Mouse (Mus musculus): ENCODE results near the gene Col8a2. TPM values are rescaled to one million over a fixed set of nuclear protein-coding genes. Genes with fewer than 3 reads are reported as not detected.

Gene Col8a2
- polyA plus RNA-seq, 1 experiment from 2014 or later = 18.5 TPM

DNA sequence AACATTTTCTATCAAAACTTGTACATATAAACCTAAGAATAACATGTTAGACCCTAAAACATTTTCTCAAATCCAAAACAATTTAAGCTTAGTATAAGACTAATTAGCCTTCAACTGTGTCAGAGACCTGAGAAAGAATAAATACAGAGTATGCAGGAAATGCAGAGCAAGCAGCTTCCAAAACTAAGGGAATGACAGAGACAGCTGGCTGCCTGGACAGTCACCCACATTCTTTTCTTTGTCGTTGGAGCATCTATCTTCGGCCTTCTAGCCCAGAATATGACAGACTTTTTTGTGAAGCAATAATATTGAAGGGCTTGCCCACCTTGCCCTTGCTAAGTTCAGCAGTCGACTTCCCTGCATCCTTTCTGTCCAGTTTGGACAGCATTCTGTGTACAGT, 17.3 kb upstream of the Col8a2 start:
- H3K4me1 ChIP-seq (replicated peaks) = no peaks in the 10 kb centered on the region
- H3K36me3 ChIP-seq = peaks cover 23% of the 10 kb centered on the region
- WGBS = 79% methylated on average over 3 of the region's 3 CpGs
- no peaks in the 10 kb centered on the region for H3K27me3 ChIP-seq (ENCODE audit: insufficient read depth, poor library complexity, severe bottlenecking)
- H3K4me3 ChIP-seq = no peak overlapping the region
- no peak overlapping the region for H3K27ac ChIP-seq
- no peaks in the 10 kb centered on the region for H3K9me3 ChIP-seq
- DNase-seq (ENCODE audit: low spot score) = no peak

DNA sequence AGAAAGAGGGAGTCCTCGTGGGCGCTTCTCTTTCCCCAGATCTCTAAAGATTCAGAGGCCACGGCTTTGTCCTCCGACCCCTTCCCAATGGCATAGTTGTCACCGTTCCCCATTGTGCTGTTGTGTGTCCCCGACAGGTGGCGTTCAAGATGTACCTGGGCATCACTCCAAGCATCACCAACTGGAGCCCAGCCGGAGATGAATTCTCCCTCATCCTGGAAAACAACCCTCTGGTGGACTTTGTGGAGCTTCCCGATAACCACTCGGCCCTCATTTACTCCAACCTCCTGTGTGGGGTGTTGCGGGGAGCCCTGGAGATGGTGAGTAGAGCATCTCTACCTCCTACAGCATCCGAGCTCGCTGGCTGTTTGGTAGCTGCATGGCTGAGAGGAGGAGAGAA, 12.8 kb upstream of the Col8a2 start:
- Histone ChIP-seq H3K4me1 (replicated peaks) (peaks cover 13% of the 10 kb centered on the region), H3K36me3 (peaks cover 37% of the 10 kb centered on the region), H3K4me3 (no peak overlapping the region), H3K9me3 (no peaks in the 10 kb centered on the region), H3K27me3 (ENCODE audit: insufficient read depth, poor library complexity, severe bottlenecking) (peaks cover 2% of the 10 kb centered on the region; the same call in 1 of the 2 replicates), H3K27ac (no peak overlapping the region)
- WGBS = 78% methylated on average over 13 of the region's 13 CpGs
- no peak for DNase-seq (ENCODE audit: low spot score)

DNA sequence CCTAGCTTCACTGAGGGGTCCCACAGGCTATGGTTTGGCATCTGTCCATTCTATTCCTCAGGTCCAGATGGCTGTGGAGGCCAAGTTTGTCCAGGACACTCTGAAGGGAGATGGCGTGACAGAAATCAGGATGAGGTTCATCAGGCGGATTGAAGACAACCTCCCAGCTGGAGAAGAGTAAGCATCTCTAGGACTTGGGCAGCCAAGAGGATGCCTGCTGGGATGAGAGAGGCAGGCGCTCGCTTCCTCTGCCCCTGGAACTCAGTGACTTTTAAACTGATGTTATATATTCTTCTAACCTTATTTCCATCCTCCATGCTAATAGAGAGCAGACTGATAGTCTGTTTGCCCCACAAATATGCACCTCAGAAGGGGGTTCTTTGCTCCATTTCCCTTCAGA, 11.5 kb upstream of the Col8a2 start:
- H3K4me3 ChIP-seq = no peak overlapping the region
- DNase-seq (ENCODE audit: low spot score) = no peak
- H3K9me3 ChIP-seq = no peaks in the 10 kb centered on the region
- peaks cover 6% of the 10 kb centered on the region; the same call in 1 of the 2 replicates for H3K27me3 ChIP-seq (ENCODE audit: insufficient read depth, poor library complexity, severe bottlenecking)
- no peak overlapping the region for H3K27ac ChIP-seq
- H3K36me3 ChIP-seq = peaks cover 37% of the 10 kb centered on the region
- WGBS = 95% methylated on average over 4 of the region's 4 CpGs
- H3K4me1 ChIP-seq (replicated peaks) = peaks cover 20% of the 10 kb centered on the region

DNA sequence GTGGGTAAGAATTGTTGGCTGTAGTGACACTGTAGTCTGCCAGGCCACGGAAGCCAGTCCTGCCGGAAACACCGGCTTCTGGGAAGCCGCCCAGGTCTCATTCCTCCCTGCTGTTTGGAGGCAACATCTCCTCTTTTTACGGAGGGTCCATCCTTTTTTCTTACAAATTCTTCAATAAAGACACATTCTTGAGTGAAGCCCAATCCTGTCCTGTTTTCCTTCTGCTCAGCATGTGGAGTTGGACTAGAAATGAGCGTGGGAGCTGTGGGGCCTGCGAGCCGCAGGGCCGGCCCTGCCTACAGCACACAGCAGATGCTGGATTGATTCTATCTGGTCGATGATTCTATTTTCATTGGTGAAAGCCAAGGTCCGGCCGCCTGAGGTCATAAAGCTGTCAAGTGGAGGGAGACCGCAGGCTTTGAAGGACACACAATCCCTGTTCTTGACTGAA, 10.9 kb upstream of the Col8a2 start:
- no peak overlapping the region for H3K4me3 ChIP-seq
- H3K4me1 ChIP-seq (replicated peaks) = peaks cover 26% of the 10 kb centered on the region
- H3K27ac ChIP-seq = no peak overlapping the region
- H3K9me3 ChIP-seq = no peaks in the 10 kb centered on the region
- WGBS = 92% methylated on average over 13 of the region's 13 CpGs
- no peak for DNase-seq (ENCODE audit: low spot score)
- H3K27me3 ChIP-seq (ENCODE audit: insufficient read depth, poor library complexity, severe bottlenecking) = peaks cover 6% of the 10 kb centered on the region; the same call in 1 of the 2 replicates
- H3K36me3 ChIP-seq = peaks cover 37% of the 10 kb centered on the region

DNA sequence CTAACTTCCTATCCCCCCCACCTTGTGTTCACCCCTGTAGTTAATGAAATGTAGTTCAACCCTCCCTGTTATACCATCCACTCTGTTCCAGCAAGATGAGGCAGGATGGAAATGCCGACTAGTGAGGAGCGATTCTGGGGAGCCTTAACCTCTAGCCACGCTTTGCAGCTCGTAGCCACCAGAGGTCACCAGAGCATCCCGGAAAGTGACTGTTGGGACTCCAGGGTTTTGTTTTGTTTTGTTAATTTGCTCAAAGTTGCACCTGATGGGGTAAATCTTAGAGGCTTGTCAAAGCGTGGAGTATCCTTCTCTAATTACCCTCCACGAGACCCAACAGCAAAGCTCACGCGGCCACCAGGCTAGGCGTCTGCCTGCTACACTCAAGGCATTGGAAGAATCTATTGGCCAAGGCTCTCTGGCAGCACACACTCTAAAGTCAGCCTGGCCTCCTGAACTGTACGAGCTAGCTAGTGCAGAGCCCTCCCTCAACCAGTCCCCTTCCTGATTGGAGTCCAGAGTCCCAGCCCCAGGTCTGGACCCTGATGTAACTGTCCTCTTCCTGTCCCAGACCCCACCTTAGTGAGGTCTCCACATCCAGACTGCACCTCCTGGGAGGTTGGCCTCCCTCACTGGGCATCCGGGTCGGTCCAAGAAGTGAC, 8.6 kb upstream of the Col8a2 start:
- Histone ChIP-seq H3K4me1 (replicated peaks) (peaks cover 40% of the 10 kb centered on the region), H3K27me3 (ENCODE audit: insufficient read depth, poor library complexity, severe bottlenecking) (peaks cover 9% of the 10 kb centered on the region; the same call in 1 of the 2 replicates), H3K9me3 (no peaks in the 10 kb centered on the region), H3K27ac (0 out of 2 replicates have a peak overlapping the region, but pooled peaks have one; percentile 60), H3K36me3 (peaks cover 27% of the 10 kb centered on the region), H3K4me3 (peak overlapping the region; percentile 22; the same call in 1 of the 2 replicates)
- peak; percentile 72 for DNase-seq (ENCODE audit: low spot score)
- 7% methylated on average over 13 of the region's 13 CpGs for WGBS

DNA sequence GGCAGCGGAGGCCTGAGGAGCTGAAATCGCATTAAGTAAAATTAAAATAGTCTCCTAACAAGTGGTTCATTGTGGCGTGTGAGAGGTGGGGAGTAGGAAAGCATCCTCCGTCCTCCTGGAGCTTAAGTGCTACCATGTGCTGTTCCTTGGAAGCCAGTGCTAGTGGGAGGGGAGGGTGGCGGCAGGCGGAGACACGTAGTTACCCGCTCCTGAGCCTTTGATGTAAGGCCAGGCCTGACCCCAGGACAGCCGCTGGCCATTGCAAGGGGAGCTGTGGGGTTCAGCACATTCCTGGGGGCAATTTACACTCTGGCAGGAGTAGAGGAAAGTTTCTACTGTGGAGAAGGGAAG, 8.1 kb upstream of the Col8a2 start:
- Histone ChIP-seq H3K4me1 (replicated peaks) (peaks cover 40% of the 10 kb centered on the region), H3K9me3 (no peaks in the 10 kb centered on the region), H3K27ac (peak overlapping the region; percentile 51), H3K4me3 (no peak overlapping the region; the same call in 1 of the 2 replicates), H3K36me3 (peaks cover 22% of the 10 kb centered on the region), H3K27me3 (ENCODE audit: insufficient read depth, poor library complexity, severe bottlenecking) (peaks cover 12% of the 10 kb centered on the region)
- WGBS = 31% methylated on average over 9 of the region's 9 CpGs
- peak; percentile 52 for DNase-seq (ENCODE audit: low spot score)

DNA sequence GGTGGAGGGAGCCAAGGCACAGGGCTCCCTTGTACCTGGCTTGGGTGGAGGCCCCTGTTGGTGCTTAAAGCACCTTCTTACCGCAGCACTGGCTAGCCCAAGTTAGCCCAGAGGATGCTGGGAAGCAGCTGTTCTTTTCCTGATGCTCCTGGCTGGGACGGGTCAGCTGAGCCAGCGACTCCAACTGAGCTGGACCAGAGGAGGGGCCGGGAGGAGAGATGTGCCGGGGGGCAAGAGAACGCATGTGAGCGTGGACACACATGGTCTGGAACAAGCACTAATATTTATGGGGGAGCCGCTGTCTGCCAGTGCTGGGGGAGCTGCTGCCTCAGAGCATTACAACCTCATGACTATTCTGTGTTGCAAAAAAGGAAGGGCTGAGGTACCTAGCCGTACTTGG, 7.6 kb upstream of the Col8a2 start:
- peaks cover 40% of the 10 kb centered on the region for H3K4me1 ChIP-seq (replicated peaks)
- H3K36me3 ChIP-seq = peaks cover 17% of the 10 kb centered on the region
- H3K9me3 ChIP-seq = no peaks in the 10 kb centered on the region
- no peak for DNase-seq (ENCODE audit: low spot score)
- H3K4me3 ChIP-seq = no peak overlapping the region
- peaks cover 17% of the 10 kb centered on the region for H3K27me3 ChIP-seq (ENCODE audit: insufficient read depth, poor library complexity, severe bottlenecking)
- WGBS = 48% methylated on average over 9 of the region's 9 CpGs
- peak overlapping the region; percentile 51 for H3K27ac ChIP-seq

DNA sequence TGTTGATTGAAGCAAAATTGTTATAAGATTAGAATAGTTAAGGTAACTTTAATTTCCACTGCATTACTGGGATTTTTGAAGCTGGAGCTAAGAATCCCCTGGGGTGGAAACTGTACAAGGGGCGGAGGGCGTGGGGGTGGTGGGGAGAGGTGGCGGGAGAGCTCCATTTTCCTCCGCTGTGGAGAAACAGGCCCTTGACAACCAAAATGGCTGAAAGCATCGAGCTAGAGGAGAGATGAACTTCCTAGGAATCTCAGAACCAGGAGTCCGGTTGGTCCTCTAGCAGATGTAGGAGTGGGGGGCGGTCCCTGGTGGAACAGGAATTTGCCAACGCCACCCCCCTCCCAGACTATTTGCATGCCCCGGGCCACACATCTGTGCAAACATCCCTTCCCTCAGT, 4.9 kb upstream of the Col8a2 start:
- Histone ChIP-seq H3K27me3 (ENCODE audit: insufficient read depth, poor library complexity, severe bottlenecking) (peaks cover 44% of the 10 kb centered on the region), H3K27ac (0 out of 2 replicates have a peak overlapping the region, but pooled peaks have one; percentile 50), H3K4me3 (no peak overlapping the region), H3K36me3 (no peaks in the 10 kb centered on the region), H3K9me3 (peaks cover 9% of the 10 kb centered on the region; the same call in 1 of the 2 replicates), H3K4me1 (replicated peaks) (peaks cover 46% of the 10 kb centered on the region)
- DNase-seq (ENCODE audit: low spot score) = no peak
- 65% methylated on average over 9 of the region's 9 CpGs for WGBS

DNA sequence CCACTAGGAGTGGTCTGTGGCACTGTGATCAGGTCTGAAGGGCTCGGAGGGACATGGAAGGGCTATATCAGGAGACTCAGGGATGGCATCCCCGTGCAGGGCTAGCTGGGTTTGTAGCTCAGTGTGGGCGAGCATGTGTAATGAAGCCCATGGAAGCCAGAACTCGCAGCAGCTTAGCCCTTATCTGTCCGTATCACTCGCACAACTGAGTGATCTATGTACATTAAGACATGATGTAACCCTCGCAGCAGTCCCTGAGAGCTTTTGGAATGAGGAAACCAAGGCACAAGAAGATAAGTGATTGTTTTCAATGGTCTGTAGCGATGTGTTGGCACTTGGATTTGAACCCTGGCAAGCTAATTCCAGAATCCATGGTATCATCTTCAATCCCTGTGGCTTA, 3.0 kb upstream of the Col8a2 start:
- 88% methylated on average over 8 of the region's 8 CpGs for WGBS

DNA sequence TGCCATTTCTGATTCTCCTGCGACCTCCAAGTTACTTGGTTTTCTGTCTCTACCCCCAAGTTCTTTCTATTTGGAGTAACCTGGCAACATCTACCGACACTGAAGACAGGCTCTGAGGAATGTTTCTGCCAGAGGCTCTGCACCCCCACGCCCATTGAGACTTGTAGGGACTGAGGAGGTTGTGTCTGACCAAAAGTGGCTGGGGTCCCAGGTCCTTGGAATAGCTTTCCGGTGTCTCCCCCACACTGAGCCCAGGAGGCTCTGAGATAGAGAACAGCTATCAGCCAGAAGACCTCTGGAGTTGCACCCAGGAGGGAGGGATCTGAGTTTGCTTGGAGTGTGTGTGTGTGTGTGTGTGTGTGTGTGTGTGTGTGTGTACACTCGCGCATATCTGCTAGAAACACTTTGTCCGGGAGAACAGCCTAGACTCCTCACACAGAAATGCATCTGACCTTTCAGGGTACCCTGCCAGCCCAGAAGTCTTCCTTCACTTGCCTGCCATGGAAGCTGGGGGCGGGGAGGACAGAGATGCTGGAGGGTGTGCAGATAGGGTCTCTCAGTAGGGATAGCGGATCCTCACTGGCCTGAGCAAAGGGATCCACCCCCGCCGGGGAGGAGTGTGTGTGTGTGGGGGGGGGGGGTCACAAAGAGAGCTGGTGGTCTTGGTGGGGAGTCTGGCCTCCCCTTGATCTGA, 856 bp downstream of the Col8a2 start:
- Histone ChIP-seq H3K27me3 (ENCODE audit: insufficient read depth, poor library complexity, severe bottlenecking) (peaks cover 76% of the 10 kb centered on the region), H3K9me3 (peaks cover 9% of the 10 kb centered on the region; the same call in 1 of the 2 replicates), H3K4me1 (replicated peaks) (peaks cover 32% of the 10 kb centered on the region), H3K27ac (no peak overlapping the region), H3K36me3 (no peaks in the 10 kb centered on the region), H3K4me3 (peak overlapping the region; percentile 50)
- 29% methylated on average over 11 of the region's 11 CpGs for WGBS
- DNase-seq (ENCODE audit: low spot score) = no peak

More for the DNA sequence above, 3.0 kb upstream of the Col8a2 start:
- H3K4me1 ChIP-seq (replicated peaks) = peaks cover 53% of the 10 kb centered on the region
- no peak overlapping the region for H3K27ac ChIP-seq
- peaks cover 9% of the 10 kb centered on the region; the same call in 1 of the 2 replicates for H3K9me3 ChIP-seq
- no peak overlapping the region for H3K4me3 ChIP-seq
- no peak for DNase-seq (ENCODE audit: low spot score)
- no peaks in the 10 kb centered on the region for H3K36me3 ChIP-seq
- H3K27me3 ChIP-seq (ENCODE audit: insufficient read depth, poor library complexity, severe bottlenecking) = peaks cover 62% of the 10 kb centered on the region

DNA sequence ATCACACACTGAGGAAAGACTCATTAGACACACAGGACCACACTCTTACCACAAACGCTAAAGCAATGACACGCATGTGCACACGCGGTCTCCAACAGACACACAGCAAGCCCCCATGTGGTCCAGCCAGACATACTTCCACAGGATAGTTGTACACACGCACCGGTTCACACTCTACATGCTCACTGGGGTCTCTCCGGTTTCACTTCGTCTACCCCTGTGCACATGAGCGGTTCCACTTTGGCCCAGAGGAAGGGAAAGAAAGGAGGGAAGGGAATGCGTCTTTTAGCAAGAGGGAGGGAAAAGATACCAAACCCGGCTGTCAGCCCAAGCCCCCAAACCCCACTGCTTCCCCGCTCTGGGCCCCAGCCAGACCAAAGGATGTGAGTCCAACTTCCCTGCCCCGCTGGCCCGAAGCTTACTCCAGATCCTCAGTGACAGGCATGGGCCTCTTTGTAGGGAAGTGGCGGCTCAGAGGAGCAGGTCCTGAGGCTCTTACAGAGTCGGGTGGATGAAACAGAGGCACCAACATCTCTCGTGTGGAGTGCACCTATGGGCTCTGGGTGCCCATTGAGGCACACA, 1.6 kb downstream of the Col8a2 start:
- Histone ChIP-seq H3K36me3 (no peaks in the 10 kb centered on the region), H3K27me3 (ENCODE audit: insufficient read depth, poor library complexity, severe bottlenecking) (peaks cover 76% of the 10 kb centered on the region), H3K4me3 (peak overlapping the region; percentile 19; the same call in 1 of the 2 replicates), H3K9me3 (peaks cover 9% of the 10 kb centered on the region; the same call in 1 of the 2 replicates), H3K4me1 (replicated peaks) (peaks cover 32% of the 10 kb centered on the region), H3K27ac (no peak overlapping the region)
- DNase-seq (ENCODE audit: low spot score) = no peak
- WGBS = 38% methylated on average over 17 of the region's 17 CpGs

DNA sequence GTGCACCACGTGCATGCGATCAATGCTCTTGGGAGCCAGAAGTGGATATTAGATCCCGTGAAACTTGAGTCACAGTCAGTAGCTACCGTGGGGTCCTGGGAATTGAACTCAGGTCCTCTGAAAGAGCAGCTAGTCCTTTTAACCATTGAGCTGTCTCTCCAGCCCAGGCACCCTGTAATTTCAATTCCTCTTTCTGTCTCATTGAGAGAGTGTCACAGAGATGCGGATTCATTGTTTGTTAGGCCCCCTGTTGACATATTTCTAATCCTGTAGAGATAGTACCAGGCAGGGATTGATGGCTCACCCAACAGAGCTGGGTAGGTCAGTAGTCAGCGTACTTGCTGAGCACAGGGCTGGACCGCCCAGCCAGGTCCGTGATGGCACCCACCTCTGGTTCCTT, 3.7 kb downstream of the Col8a2 start:
- H3K27me3 ChIP-seq (ENCODE audit: insufficient read depth, poor library complexity, severe bottlenecking) = peaks cover 66% of the 10 kb centered on the region
- 79% methylated on average over 8 of the region's 8 CpGs for WGBS

DNA sequence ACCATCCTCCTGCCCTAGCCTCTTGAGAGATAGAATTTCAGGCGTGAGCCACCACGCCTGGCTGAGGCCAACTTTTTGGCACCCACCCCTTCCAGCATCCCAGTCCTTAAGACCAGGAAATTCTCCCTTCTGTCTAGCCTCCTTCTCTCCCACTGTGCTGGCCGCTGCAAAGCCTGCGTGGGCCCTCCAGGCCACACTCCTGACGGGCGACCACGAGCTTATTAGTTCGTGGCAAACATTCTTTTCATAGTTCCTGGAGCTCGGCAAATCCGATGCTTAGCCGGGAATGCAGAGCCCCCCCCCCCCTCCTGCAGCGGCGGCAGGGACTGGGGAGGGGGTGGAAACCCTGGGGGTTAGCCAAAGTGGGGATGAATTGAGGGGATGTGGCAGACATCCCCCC, 4.6 kb downstream of the Col8a2 start:
- no peak for DNase-seq (ENCODE audit: low spot score)
- Histone ChIP-seq H3K27me3 (ENCODE audit: insufficient read depth, poor library complexity, severe bottlenecking) (peaks cover 66% of the 10 kb centered on the region), H3K27ac (no peak overlapping the region), H3K4me1 (replicated peaks) (peaks cover 32% of the 10 kb centered on the region), H3K9me3 (0 out of 2 replicates have a peak, but pooled peaks cover 2% of the 10 kb centered on the region), H3K4me3 (no peak overlapping the region), H3K36me3 (no peaks in the 10 kb centered on the region)
- WGBS = 38% methylated on average over 13 of the region's 13 CpGs

More for the DNA sequence above, 3.7 kb downstream of the Col8a2 start:
- H3K4me3 ChIP-seq = no peak overlapping the region
- no peaks in the 10 kb centered on the region for H3K36me3 ChIP-seq
- no peak for DNase-seq (ENCODE audit: low spot score)
- peaks cover 9% of the 10 kb centered on the region; the same call in 1 of the 2 replicates for H3K9me3 ChIP-seq
- no peak overlapping the region for H3K27ac ChIP-seq
- H3K4me1 ChIP-seq (replicated peaks) = peaks cover 32% of the 10 kb centered on the region

Measured in hindbrain, embryonic 10.5 days (tissue).